Mouse (Mus musculus): ENCODE measurements at regions not wholly inside any gene's neighbourhood (a gene's known extent, or its start where the extent isn't known, plus 50 kb on each side); places are given as distances from the start of the nearest gene placed in this dataset.

DNA sequence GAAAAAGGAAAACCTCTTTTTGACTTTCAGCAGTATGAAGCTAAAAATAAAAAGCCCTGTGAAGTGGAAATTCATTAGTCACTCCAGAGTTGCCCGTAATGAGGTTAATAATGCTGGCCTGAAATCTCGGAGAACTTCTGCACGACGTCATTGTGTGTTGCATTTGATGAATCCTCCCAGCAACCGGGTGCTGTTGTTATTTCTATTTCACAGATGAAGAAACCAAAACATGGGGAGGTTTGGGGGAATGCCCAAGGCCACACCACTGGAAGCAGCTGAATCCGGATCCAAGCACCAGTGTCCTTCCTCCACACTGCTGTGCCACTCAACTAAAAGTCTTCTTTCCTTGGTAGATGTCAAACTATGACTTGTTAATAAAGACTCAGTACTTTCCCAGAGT, 149.7 kb downstream of the Dad1 start:
- in situ Hi-C loops (cut with MseI, MboI) = loop anchor here in 1 of 2 experiments (25.0 kb wide), 1 partner anchor 1067 kb away; no protein-coding TSS in a partner anchor

DNA sequence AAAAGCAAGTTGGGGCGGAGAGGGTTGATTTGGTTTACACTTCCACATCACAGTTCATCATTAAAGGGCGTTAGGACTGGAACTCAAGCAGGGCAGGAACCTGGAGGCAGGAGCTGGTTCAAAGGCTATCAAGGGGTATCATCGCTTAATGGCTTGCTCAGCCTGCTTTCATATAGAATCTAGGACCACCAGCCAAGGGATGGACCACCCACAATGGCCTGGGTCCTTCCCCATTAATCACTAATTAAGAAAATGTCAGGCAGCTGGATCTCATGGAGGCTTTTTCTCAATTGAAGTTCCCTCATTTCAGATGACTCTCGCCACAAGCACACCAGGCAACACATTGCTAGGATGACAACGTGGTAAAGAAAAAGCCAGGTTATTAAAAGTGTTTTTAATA, 150.4 kb downstream of the Dad1 start:
- in situ Hi-C loops (cut with MseI, MboI) = loop anchor here in 1 of 2 experiments (25.0 kb wide), 1 partner anchor 1066 kb away; no protein-coding TSS in a partner anchor

DNA sequence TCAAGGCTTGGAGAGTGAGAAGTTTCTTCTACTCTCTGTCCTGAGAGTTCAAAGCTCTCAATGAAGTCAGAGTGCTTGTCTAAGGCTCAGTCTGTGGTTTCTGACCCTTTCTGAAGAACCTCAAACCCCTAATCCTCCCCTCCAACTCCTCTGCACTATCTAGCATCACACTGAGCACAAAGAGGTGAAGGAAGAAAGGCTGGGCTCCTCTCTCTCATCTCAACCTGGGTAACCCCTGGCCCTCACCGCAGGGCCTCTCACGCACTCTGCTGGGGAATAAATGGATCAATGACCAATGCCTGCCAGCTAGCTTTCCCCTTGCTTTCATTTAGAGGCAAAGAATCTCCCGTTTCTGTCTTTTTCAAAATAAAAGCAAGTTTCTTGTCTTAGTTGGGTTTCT, 150.8 kb downstream of the Dad1 start:
- in situ Hi-C loops (cut with MseI, MboI) = loop anchor here in 1 of 2 experiments (25.0 kb wide), 1 partner anchor 1066 kb away; no protein-coding TSS in a partner anchor

GRCm38 (mm10) chr14:54101775-54102174, 152.1 kb downstream of the Dad1 start:
- in situ Hi-C loops (cut with MseI, MboI) = loop anchor here in 1 of 2 experiments (25.0 kb wide), 1 partner anchor 1064 kb away; no protein-coding TSS in a partner anchor

DNA sequence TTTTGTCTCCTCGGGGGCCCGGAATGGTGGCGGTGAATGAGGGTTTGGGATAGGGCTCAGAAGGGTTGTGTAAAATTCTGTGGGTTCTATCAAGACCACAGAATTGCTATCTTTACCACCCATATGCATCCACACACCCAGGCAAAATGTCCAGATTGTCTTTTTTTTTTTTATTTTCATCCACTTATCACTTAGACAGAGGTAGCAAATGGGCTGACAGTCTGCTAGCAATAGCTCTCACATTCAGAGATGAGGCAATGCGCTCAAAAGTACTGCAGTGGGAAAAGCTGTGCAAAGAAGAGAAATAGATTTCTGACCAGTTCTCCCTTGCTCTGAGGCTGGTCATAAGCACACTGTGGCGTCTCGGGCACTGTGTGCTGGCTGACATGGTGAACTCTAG, 154.5 kb downstream of the Dad1 start:
- in situ Hi-C loops (cut with MseI, MboI) = no loop called here

GRCm38 (mm10) chr14:54098122-54098775, 155.7 kb downstream of the Dad1 start:
- in situ Hi-C loops (cut with MseI, MboI) = no loop called here

GRCm38 (mm10) chr14:54097026-54097425, 156.9 kb downstream of the Dad1 start:
- in situ Hi-C loops (cut with MseI, MboI) = no loop called here

- in situ Hi-C loops (cut with MseI, MboI) = no loop called here
Observed at GRCm38 (mm10) chr14:54092444-54092843, 161.5 kb downstream of the Dad1 start.

GRCm38 (mm10) chr14:54086660-54087059, 167.2 kb downstream of the Dad1 start:
- in situ Hi-C loops (cut with MseI, MboI) = no loop called here

GRCm38 (mm10) chr14:54074659-54075058, 179.2 kb downstream of the Dad1 start:
- in situ Hi-C loops (cut with MseI, MboI) = loop anchor here (5.0 to 25.0 kb wide), 3 partner anchors 73 to 338 kb away; partner anchors contain the start of gene Slc7a7 (in 1 of the 2)

DNA sequence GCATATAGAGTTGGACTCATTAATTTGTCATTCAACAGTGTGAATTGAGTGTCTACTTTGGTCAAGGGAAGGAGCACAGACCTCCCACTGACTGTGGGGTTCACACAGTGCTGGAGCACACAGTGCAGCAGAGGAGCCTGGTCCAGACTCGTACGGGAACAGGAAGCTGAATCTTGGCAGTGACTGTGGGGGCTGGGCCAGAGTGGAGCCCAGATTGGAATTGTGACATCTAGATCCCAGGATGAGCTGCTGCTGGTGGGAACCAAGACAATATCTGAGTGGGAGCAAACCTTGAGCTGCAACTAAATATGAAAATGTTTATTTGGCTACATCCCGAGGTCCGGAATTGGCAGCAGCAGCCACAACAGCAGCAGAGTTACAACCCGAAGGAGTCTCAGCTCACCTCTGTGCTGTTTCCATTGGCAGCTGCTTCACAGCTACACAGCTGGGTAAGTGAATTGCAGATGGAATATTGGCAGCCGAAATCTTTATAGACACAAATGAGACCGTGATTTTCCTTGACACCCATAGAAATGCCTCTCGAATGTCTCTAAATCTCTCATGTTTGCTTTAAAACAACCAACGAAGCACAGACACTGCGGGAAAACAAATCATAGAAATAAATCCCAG, 181.5 kb downstream of the Dad1 start:
- in situ Hi-C loops (cut with MseI, MboI) = loop anchor here (5.0 to 25.0 kb wide), 3 partner anchors 75 to 340 kb away; partner anchors contain the start of gene Slc7a7 (in 1 of the 2)

DNA sequence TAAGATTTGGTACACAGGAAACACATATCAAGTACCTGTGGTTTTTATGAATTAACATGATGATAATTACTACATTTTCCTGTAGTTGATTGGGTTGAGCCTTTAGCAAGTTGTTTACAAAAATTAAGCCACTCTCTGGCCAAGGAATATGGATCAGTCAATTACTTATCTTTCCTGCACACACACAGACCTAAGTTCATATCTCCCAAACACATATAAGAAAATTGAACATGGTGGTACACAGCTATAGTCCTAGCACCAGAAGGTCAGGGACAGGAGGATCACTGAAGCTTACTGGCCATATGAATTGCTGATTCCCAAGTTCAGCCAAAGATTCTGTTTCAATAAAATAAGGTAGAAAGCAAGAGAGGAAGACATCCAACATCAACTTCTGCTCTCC, 183.7 kb downstream of the Dad1 start:
- in situ Hi-C loops (cut with MseI, MboI) = loop anchor here (5.0 to 25.0 kb wide), 3 partner anchors 77 to 342 kb away; partner anchors contain the start of gene Slc7a7 (in 1 of the 2)

- in situ Hi-C loops (cut with MseI, MboI) = loop anchor here (5.0 to 25.0 kb wide), 4 partner anchors 84 to 344 kb away; partner anchors contain the start of gene Slc7a7 (in 1 of the 2)
Observed at GRCm38 (mm10) chr14:54068684-54069083, 185.2 kb downstream of the Dad1 start.

DNA sequence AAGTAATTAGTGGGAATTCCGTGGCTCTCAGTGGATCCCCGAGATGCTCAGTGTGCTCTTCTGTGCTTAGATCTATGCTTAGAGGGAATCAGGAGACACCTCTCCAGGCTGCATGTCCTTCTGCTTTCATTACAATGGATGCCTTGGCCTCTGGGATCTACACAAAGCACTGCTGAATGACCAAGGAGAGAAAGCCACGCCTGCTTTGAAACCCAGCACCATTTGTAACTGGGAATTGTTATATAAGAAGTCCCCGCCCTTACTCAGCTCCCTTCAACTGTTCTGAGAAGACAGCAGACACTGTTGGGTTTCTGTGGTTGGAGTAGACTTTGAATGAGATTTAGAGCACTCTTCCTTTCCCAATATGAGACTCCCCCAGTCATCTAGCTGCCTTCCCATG, 188.4 kb downstream of the Dad1 start:
- in situ Hi-C loops (cut with MseI, MboI) = loop anchor here (5.0 to 25.0 kb wide), 4 partner anchors 87 to 347 kb away; partner anchors contain the start of gene Slc7a7 (in 1 of the 2)

DNA sequence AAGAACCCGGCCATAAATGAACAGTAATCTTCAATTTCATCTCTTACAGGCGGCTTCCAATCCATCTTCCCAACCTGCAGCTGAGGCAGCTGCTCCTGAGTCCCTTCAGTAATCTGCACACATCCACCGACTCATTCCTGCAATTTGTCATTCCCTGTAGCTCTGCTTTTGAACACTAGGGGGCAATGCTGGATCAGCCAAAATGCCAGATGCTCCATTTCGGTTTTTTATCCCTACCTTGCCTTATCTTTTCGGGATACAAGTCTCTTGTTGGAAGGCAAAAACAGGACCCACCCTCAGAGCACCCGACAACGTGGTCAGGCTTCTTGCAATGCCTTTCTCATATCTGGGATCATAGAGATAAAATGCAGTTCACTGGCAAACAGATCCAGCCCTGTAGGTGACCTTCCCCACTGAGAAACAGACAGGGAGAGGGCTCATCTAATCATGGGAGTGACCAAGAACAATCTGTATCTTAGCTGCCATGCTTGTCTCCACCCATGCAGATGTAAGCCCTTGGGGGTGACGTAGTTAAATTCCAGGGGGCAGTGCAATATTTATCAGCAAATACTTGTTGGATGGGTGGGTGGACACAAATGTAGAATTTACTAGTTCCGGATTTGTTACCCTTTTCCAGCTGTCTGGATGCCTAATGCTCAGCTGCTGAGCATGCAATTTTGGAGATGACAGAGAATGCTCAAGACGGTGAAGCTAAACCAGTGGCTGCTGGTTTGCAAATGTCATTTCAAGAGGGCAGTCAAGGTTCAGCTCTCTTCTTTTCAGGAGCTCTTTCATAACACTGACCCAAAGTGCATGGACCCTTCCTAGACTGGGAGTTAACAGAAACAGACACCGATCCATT, 189.1 kb downstream of the Dad1 start:
- in situ Hi-C loops (cut with MseI, MboI) = loop anchor here (5.0 to 25.0 kb wide), 5 partner anchors 88 to 348 kb away; partner anchors contain the start of gene Slc7a7 (in 1 of the 2)

DNA sequence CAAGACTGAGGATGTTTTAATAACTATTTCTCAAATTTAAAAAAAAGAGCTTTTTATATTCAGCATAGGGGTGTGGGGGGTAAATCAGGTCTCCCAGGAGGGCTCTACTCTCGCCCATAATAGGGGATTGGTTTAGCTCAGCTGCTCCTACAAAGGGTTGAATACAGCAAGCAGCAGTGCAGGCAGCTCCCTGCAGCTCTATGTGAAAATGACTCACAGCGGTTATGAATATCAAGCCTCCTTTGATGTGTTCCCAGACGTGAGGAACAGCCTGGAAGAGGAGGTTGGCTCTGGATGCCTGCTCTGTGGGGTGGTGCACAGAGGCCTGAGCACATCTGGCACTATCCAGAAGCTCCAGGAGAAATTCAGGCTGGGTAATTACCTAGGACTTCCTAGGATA, 192.3 kb downstream of the Dad1 start:
- in situ Hi-C loops (cut with MseI, MboI) = loop anchor here (5.0 to 25.0 kb wide), 3 partner anchors 166 to 351 kb away; partner anchors contain the start of gene Slc7a7 (in 1 of the 2)

- in situ Hi-C loops (cut with MseI, MboI) = loop anchor here (5.0 to 25.0 kb wide), 3 partner anchors 168 to 353 kb away; partner anchors contain the start of gene Slc7a7 (in 1 of the 2)
Observed at GRCm38 (mm10) chr14:54059776-54060175, 194.1 kb downstream of the Dad1 start.

DNA sequence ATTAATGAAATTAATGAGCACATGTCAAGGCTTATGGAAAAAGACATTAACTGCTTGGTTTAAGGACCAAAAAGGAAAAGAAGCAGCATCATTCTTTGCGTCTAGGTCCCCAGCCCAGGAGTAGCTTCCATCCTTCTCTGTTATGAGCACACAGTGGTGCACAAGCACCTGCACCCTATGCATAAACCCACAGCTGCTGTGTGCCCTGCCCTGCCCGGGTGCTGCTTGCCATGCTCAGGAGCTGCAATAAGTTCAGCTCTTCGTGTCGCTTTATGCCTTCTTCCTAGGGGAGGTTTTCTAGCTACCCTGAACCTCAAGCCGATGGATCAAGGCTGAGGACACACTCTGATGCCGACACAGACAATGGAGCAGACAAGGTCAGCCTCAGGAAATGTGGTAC, 194.8 kb downstream of the Dad1 start:
- in situ Hi-C loops (cut with MseI, MboI) = loop anchor here (25.0 kb wide), 2 partner anchors 278 to 353 kb away; partner anchors contain the start of gene Slc7a7 (in 1 of the 2)

GRCm38 (mm10) chr14:54056691-54057090, 197.2 kb downstream of the Dad1 start:
- in situ Hi-C loops (cut with MseI, MboI) = loop anchor here (25.0 kb wide), 2 partner anchors 281 to 356 kb away; partner anchors contain the start of gene Slc7a7 (in 1 of the 2)

GRCm38 (mm10) chr14:54055390-54055789, 198.5 kb downstream of the Dad1 start:
- in situ Hi-C loops (cut with MseI, MboI) = loop anchor here (25.0 kb wide), 2 partner anchors 282 to 357 kb away; partner anchors contain the start of gene Slc7a7 (in 1 of the 2)

DNA sequence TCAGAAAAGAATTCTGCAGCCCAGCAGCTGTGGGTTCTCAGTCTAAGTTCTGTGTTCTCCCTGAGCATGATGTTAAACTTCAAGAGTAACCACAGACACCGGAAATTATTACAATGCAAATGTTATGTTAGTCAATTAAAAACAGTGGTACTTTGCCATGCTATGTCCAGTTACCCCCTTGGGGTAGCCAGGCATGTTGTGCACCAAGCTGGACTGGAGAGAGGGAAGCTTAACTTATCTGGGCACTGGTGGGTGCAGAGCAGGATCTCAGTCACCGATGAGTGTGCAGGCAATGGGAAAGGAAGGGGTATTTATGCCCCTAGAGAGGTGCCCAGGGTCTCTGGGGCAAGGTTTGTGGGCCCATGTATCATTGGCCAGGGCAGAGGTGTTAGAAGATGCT, 211.6 kb downstream of the Dad1 start:
- in situ Hi-C loops (cut with MseI, MboI) = no loop called here
